Mouse (Mus musculus): ENCODE results near the gene Ptprg. TPM values are rescaled to one million over a fixed set of nuclear protein-coding genes. Genes with fewer than 3 reads are reported as not detected.

The Ptprg gene
- polyA plus RNA-seq, 1 experiment, result 22.0 TPM

- no peak for DNase-seq
- no peaks in the 10 kb centered on the region for H3K27me3 ChIP-seq (ENCODE audit: control insufficient read depth, insufficient read depth, low read length)
- H3K4me3 ChIP-seq (replicated peaks; ENCODE audit: insufficient read depth, low read depth, low read length), result peak overlapping the region; percentile 9
- H3K4me1 ChIP-seq (ENCODE audit: control insufficient read depth, insufficient read depth, low read length), result no peaks in the 10 kb centered on the region
- WGBS, result 58% methylated on average over 11 of the region's 11 CpGs
- H3K27ac ChIP-seq (ENCODE audit: insufficient read depth, low read length), result no peak overlapping the region
- TF ChIP-seq CTCF (IDR thresholded peaks at IDR 0.05; ENCODE audit: borderline replicate concordance, insufficient read depth, low read depth, low read length) (no peak), POLR2A (IDR thresholded peaks at IDR 0.05; ENCODE audit: borderline replicate concordance, insufficient read depth, low read length) (no peak)
These were observed 1.4 kb upstream of the Ptprg start for GRCm38 (mm10) chr14:11551892-11552291.

DNA sequence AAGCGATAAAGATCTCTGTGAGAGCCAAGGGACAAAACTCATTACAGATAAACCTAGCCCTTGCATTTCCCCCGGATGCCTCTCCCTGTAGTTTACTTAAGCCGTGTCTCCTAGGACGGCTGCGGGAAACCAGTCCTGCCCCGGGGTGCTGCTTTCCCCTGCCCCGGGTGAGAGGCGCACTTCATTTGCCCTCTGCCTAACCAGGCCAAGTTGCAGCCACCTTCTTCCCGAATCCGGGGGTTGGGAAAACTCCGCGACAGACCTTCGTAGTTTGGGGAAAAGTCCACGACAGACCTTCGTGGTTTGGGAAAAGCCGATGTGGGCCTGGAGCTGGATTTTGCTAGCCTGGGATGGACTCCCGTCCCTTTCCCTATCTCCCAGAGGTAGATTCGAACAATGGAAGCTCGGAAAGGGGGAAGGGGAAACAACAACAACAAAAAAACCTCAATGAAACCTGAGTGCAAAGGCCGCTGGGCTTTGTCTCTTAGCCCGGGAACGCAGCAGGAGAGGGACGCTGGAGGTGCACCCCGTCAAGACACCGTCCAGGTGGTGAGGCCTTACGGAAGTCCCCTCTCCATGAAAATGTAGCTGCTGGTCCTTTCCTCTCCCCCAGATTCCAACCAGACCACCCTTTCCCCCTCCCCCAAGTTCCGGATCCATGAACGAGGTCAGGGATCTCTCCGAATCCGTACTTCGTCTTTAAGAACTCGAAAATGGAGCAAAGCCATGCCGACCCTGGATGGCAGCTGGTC is 635 bp upstream of the Ptprg start:
- 2% methylated on average over 33 of the region's 33 CpGs for WGBS
- peak overlapping the region; percentile 74 for H3K27ac ChIP-seq (ENCODE audit: insufficient read depth, low read length)

GRCm38 (mm10) chr14:11553679-11554305 is 460 bp downstream of the Ptprg start:
- H3K4me3 ChIP-seq (replicated peaks; ENCODE audit: insufficient read depth, low read depth, low read length), result peak overlapping the region; percentile 97
- DNase-seq, result no peak
- no peaks in the 10 kb centered on the region for H3K4me1 ChIP-seq (ENCODE audit: control insufficient read depth, insufficient read depth, low read length)
- H3K27ac ChIP-seq (ENCODE audit: insufficient read depth, low read length), result peak overlapping the region; percentile 80
- H3K27me3 ChIP-seq (ENCODE audit: control insufficient read depth, insufficient read depth, low read length), result no peaks in the 10 kb centered on the region
- under 1% methylated on average over 57 of the region's 57 CpGs for WGBS
- TF ChIP-seq POLR2A (IDR thresholded peaks at IDR 0.05; ENCODE audit: borderline replicate concordance, insufficient read depth, low read length), result no peak
- TF ChIP-seq CTCF (IDR thresholded peaks at IDR 0.05; ENCODE audit: borderline replicate concordance, insufficient read depth, low read depth, low read length), result no peak

More for the DNA sequence above, 635 bp upstream of the Ptprg start:
- Histone ChIP-seq H3K4me1 (ENCODE audit: control insufficient read depth, insufficient read depth, low read length) (no peaks in the 10 kb centered on the region), H3K4me3 (replicated peaks; ENCODE audit: insufficient read depth, low read depth, low read length) (peak overlapping the region; percentile 97), H3K27me3 (ENCODE audit: control insufficient read depth, insufficient read depth, low read length) (no peaks in the 10 kb centered on the region)
- DNase-seq, result peak; percentile 45 to 63
- TF ChIP-seq CTCF (IDR thresholded peaks at IDR 0.05; ENCODE audit: borderline replicate concordance, insufficient read depth, low read depth, low read length) (no peak), POLR2A (IDR thresholded peaks at IDR 0.05; ENCODE audit: borderline replicate concordance, insufficient read depth, low read length) (no peak)

- WGBS, result 1% methylated on average over 46 of the region's 46 CpGs
- DNase-seq, result peak; percentile 66 to 75
- TF ChIP-seq POLR2A (IDR thresholded peaks at IDR 0.05; ENCODE audit: borderline replicate concordance, insufficient read depth, low read length), result no peak; the same call in 1 of the 2 replicates
- TF ChIP-seq CTCF (IDR thresholded peaks at IDR 0.05; ENCODE audit: borderline replicate concordance, insufficient read depth, low read depth, low read length), result no peak
- no peaks in the 10 kb centered on the region for H3K4me1 ChIP-seq (ENCODE audit: control insufficient read depth, insufficient read depth, low read length)
- peak overlapping the region; percentile 97 for H3K4me3 ChIP-seq (replicated peaks; ENCODE audit: insufficient read depth, low read depth, low read length)
- peak overlapping the region; percentile 80; the same call in 1 of the 2 replicates for H3K27ac ChIP-seq (ENCODE audit: insufficient read depth, low read length)
- no peaks in the 10 kb centered on the region for H3K27me3 ChIP-seq (ENCODE audit: control insufficient read depth, insufficient read depth, low read length)
These were observed 1.1 kb downstream of the Ptprg start for GRCm38 (mm10) chr14:11554306-11555041.

- peak overlapping the region; percentile 80; the same call in 1 of the 2 replicates for H3K27ac ChIP-seq (ENCODE audit: insufficient read depth, low read length)
- WGBS, result under 1% methylated on average over 17 of the region's 17 CpGs
- H3K4me1 ChIP-seq (ENCODE audit: control insufficient read depth, insufficient read depth, low read length), result no peaks in the 10 kb centered on the region
- no peak for TF ChIP-seq CTCF (IDR thresholded peaks at IDR 0.05; ENCODE audit: borderline replicate concordance, insufficient read depth, low read depth, low read length)
- TF ChIP-seq POLR2A (IDR thresholded peaks at IDR 0.05; ENCODE audit: borderline replicate concordance, insufficient read depth, low read length), result no peak
- no peaks in the 10 kb centered on the region for H3K27me3 ChIP-seq (ENCODE audit: control insufficient read depth, insufficient read depth, low read length)
- peak overlapping the region; percentile 97 for H3K4me3 ChIP-seq (replicated peaks; ENCODE audit: insufficient read depth, low read depth, low read length)
- DNase-seq, result peak; percentile 34 to 55
These were observed 1.7 kb downstream of the Ptprg start for GRCm38 (mm10) chr14:11555061-11555501.

- no peaks in the 10 kb centered on the region for H3K4me1 ChIP-seq (ENCODE audit: control insufficient read depth, insufficient read depth, low read length)
- no peaks in the 10 kb centered on the region for H3K27me3 ChIP-seq (ENCODE audit: control insufficient read depth, insufficient read depth, low read length)
- H3K4me3 ChIP-seq (replicated peaks; ENCODE audit: insufficient read depth, low read depth, low read length), result peak overlapping the region; percentile 97
- TF ChIP-seq POLR2A (IDR thresholded peaks at IDR 0.05; ENCODE audit: borderline replicate concordance, insufficient read depth, low read length), result 0 out of 2 replicates have a peak, but pooled peaks have one; percentile 10
- no peak for TF ChIP-seq CTCF (IDR thresholded peaks at IDR 0.05; ENCODE audit: borderline replicate concordance, insufficient read depth, low read depth, low read length)
- peak overlapping the region; percentile 80 for H3K27ac ChIP-seq (ENCODE audit: insufficient read depth, low read length)
- peak; percentile 50 to 65 for DNase-seq
- under 1% methylated on average over 35 of the region's 35 CpGs for WGBS
These were observed 2.4 kb downstream of the Ptprg start for GRCm38 (mm10) chr14:11555521-11556355.

Data from cerebellum, adult 2 months (tissue).